Mouse (Mus musculus) stomach, postnatal 0 days (tissue): ENCODE data around the gene 1700113H08Rik. TPM values are rescaled to one million over a fixed set of nuclear protein-coding genes. Genes with fewer than 3 reads are reported as not detected.

Experiments used
- ATAC-seq: fragments of 200-750 bp; cut with Nextera tagmentation; 2 replicates; pipeline ENCODE4 v1.8.0; 2017; ENCODE audit not compliant: low FRiP score, low TSS enrichment
- DNase-seq: peaks from one replicate; pipeline ENCODE4 v3.0.0-alpha.2; 2016; ENCODE audit warnings: low spot score
- H3K27ac ChIP-seq: fragments of 300-500 bp; sonication (generic); replicated peaks from 2 replicates; pipeline ENCODE4 v1.5.1; 2014; ENCODE audit warnings: mild to moderate bottlenecking, control low read depth
- H3K27me3 ChIP-seq: fragments of 300-500 bp; sonication (generic); 2 replicates; pipeline ENCODE4 v1.6.1; 2014; ENCODE audit warnings: low read length; ENCODE audit not compliant: control insufficient read depth, insufficient read depth
- H3K36me3 ChIP-seq: fragments of 300-500 bp; sonication (generic); 2 replicates; pipeline ENCODE4 v1.6.1; 2014; ENCODE audit warnings: low read length, mixed read lengths; ENCODE audit not compliant: control insufficient read depth, insufficient read depth
- H3K4me1 ChIP-seq: fragments of 300-500 bp; sonication (generic); replicated peaks from 2 replicates; pipeline ENCODE4 v1.6.1; 2014; ENCODE audit warnings: antibody characterized with exemption; ENCODE audit not compliant: control insufficient read depth, insufficient read depth
- H3K4me2 ChIP-seq: fragments of 300-500 bp; sonication (generic); replicated peaks from 2 replicates; pipeline ENCODE4 v1.6.1; 2014; ENCODE audit warnings: low read depth, mild to moderate bottlenecking, control low read depth, moderate library complexity
- H3K4me3 ChIP-seq: fragments of 300-500 bp; sonication (generic); 2 replicates; pipeline ENCODE4 v1.5.1; 2014; ENCODE audit warnings: low read depth, low read length, control low read depth
- H3K9ac ChIP-seq: fragments of 300-500 bp; sonication (generic); 2 replicates; pipeline ENCODE4 v1.6.1; 2014; ENCODE audit warnings: mild to moderate bottlenecking, low read length, control low read depth, mixed read lengths
- H3K9me3 ChIP-seq: fragments of 300-500 bp; sonication (generic); 2 replicates; pipeline ENCODE4 v1.6.1; 2016; ENCODE audit warnings: low read length; ENCODE audit not compliant: control insufficient read depth
- CTCF ChIP-seq: IDR thresholded peaks from 2 replicates; pipeline ENCODE4 v1.5.1; 2016; ENCODE audit warnings: antibody characterized with exemption, low read depth, mild to moderate bottlenecking, moderate library complexity
- EP300 ChIP-seq: optimal IDR thresholded peaks from 2 replicates; pipeline ENCODE3; 2016; ENCODE audit warnings: antibody characterized with exemption
- WGBS: fragments of 180-500 bp; shearing (Covaris S2); extraction: QIAGEN DNeasy Blood & Tissue Kit; methylation state at CpG from one replicate; pipeline ENCODE4 v1.1.7; 2014; 5-methylcytosine and 5-hydroxymethylcytosine counted together
- polyA plus RNA-seq: library from polyadenylated mRNA; unstranded; fragments of >200 nt; fragmentation: Nextera tagmentation; extraction: Ambion mirVana; gene quantifications from 2 replicates; pipeline ENCODE4 v1.2.1, GENCODE M21; 2015

Gene 1700113H08Rik
- polyA plus RNA-seq, 1 experiment from 2014 or later: not detected

DNA sequence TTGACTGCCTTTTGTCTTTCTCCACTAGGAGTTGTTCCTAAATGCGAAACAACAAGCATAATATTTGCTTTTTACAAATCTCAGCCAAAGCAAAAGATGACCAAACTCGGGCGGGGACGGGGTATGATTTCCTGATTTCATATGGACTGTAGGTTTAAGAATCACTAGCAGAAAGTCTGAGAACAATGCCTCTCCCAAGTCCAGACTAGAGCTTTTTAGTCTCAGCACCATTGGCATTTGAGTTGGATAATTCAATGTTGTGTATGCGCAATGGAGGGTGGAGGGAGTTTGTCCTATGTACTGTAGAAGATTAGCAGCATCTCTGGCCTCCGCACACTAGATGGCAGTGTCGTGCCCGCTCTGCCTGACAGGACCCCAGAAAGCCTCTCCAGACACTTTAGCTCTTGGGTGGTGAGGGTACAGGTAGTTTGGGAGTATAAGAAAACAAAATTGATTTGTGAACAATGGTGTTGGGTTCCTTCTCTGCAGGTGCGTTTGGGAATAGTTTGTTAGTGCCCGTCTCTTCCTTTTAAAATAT lies 10.8 kb upstream of the 1700113H08Rik start:
- no peak for ATAC-seq
- DNase-seq: no peak
- peak; percentile 40 for TF ChIP-seq CTCF
- no peak for TF ChIP-seq EP300

DNA sequence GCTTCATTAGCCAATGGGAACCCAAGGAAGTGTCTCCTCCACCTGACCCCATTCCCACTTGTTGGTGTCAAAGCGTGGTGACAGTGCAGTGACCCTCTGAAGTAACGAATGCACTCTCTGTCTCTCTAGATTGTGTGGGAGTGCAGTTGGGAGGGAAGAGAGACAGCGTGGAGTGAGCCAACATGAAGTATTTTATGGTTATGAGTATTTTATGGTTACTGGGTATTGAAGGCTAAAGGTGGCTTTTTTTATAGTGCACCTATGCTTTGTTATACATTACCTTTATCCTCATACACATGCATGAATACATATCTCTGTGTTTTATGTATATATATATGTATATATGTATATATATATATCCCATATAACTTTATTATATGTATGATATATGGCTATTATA lies 8.7 kb upstream of the 1700113H08Rik start:
- ATAC-seq (no peak), DNase-seq (no peak)
- TF ChIP-seq CTCF: no peak
- no peak for TF ChIP-seq EP300
- Histone ChIP-seq H3K9ac (no peak overlapping the region), H3K4me1 (no peaks in the 10 kb centered on the region), H3K4me2 (no peak overlapping the region), H3K9me3 (no peaks in the 10 kb centered on the region), H3K27me3 (no peaks in the 10 kb centered on the region), H3K27ac (no peak overlapping the region), H3K36me3 (no peaks in the 10 kb centered on the region), H3K4me3 (no peak overlapping the region)
- 73% methylated on average over 3 of the region's 3 CpGs for WGBS

More for the DNA sequence above, 10.8 kb upstream of the 1700113H08Rik start:
- Histone ChIP-seq H3K9me3 (no peaks in the 10 kb centered on the region), H3K27ac (no peak overlapping the region), H3K27me3 (no peaks in the 10 kb centered on the region), H3K9ac (no peak overlapping the region), H3K4me3 (no peak overlapping the region), H3K4me2 (no peak overlapping the region), H3K36me3 (no peaks in the 10 kb centered on the region), H3K4me1 (no peaks in the 10 kb centered on the region)
- WGBS: 80% methylated on average over 10 of the region's 10 CpGs

DNA sequence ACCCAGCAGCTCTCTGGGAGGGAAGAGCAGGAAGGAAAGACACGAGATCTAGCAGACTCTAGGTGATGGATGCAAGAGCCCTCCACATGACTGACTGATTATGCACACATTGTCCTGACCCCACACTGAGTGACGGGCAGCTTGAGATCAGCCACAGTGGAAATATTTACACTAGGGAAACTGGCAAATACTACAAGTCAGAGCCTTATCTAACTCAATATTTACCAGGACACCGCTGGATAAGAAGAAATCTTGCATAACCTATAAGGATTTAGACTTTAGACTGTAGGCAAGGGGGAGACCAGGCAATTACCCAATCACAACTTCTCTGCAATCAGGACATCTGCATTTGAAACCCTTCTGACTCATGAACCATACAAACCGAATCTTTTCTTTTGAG lies 6.1 kb upstream of the 1700113H08Rik start:
- H3K27ac ChIP-seq: no peak overlapping the region
- H3K4me3 ChIP-seq: no peak overlapping the region
- peak; percentile 38 for DNase-seq
- no peaks in the 10 kb centered on the region for H3K36me3 ChIP-seq
- H3K4me1 ChIP-seq: no peaks in the 10 kb centered on the region
- no peaks in the 10 kb centered on the region for H3K27me3 ChIP-seq
- no peaks in the 10 kb centered on the region for H3K9me3 ChIP-seq
- no peak overlapping the region for H3K4me2 ChIP-seq
- TF ChIP-seq CTCF: no peak
- TF ChIP-seq EP300: no peak
- 24% methylated on average over 4 of the region's 4 CpGs for WGBS
- no peak overlapping the region for H3K9ac ChIP-seq
- peak; percentile 95 for ATAC-seq

DNA sequence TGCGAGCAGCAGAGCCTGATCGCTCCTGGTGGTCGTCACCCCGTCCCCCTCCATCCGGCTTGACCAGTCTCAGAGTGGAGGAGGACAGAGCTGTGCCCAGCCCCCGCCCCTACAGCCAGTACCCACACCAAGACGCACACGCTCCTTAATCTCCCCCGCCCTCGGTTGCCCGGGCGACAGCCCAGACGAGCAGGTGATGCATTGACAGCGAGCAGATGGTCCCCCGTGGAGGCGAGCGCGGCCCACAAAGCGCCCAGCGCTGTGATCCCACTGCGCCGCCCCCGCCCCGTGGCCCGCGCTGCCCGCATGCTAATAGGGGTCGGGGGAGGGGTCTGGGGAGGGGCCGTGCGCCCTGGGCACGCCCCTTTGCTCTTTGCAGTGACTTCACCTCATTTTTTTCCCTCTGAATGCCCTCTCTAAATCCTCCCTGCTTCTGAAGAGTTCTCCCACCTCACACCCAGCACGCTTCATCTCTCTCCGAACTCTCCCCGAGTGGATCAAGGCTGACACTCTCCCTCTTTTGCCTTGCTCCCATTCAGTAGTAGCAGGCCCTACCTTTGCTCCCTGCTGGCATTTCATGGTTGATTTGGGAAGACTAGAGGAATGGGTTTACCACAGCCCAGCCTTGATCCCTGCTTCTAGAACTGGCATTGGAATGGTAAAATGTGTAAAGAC lies 543 bp downstream of the 1700113H08Rik start:
- Histone ChIP-seq H3K9ac (peak overlapping the region; percentile 27; the same call in 1 of the 2 replicates), H3K4me1 (no peaks in the 10 kb centered on the region), H3K9me3 (no peaks in the 10 kb centered on the region), H3K4me3 (peak overlapping the region; percentile 38), H3K36me3 (no peaks in the 10 kb centered on the region), H3K4me2 (peak overlapping the region; percentile 55), H3K27ac (no peak overlapping the region), H3K27me3 (no peaks in the 10 kb centered on the region)
- DNase-seq (peak; percentile 33), ATAC-seq (peak; percentile 35; the same call in 1 of the 2 replicates)
- TF ChIP-seq CTCF: no peak
- no peak for TF ChIP-seq EP300
- WGBS: 0% methylated on average over 22 of the region's 34 CpGs

DNA sequence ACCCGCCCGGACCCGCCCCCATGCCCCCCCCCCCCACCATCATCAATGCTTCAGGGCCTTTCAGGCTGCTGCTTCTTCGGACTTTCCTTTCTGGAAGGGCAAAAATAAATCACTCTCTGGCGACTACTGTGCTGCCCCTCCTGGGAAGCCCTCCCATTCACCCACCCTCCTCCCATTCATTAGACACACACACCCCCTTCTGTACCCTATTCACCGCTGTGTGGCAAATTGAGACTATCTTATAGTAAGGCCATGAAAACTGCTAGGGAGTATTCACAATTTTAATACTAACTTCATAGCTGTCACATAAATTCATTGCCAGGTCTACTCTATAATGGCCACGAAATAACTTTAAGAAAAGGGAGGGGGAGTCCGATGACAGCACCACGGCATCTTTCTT lies 1.1 kb downstream of the 1700113H08Rik start:
- ATAC-seq (no peak), DNase-seq (no peak)
- H3K4me2 ChIP-seq: peak overlapping the region; percentile 55; the same call in 1 of the 2 replicates
- H3K27ac ChIP-seq: no peak overlapping the region
- no peak overlapping the region for H3K9ac ChIP-seq
- H3K4me3 ChIP-seq: no peak overlapping the region
- no peaks in the 10 kb centered on the region for H3K9me3 ChIP-seq
- no peaks in the 10 kb centered on the region for H3K27me3 ChIP-seq
- H3K36me3 ChIP-seq: no peaks in the 10 kb centered on the region
- TF ChIP-seq CTCF: no peak
- TF ChIP-seq EP300: no peak
- H3K4me1 ChIP-seq: no peaks in the 10 kb centered on the region
- 31% methylated on average over 9 of the region's 9 CpGs for WGBS

DNA sequence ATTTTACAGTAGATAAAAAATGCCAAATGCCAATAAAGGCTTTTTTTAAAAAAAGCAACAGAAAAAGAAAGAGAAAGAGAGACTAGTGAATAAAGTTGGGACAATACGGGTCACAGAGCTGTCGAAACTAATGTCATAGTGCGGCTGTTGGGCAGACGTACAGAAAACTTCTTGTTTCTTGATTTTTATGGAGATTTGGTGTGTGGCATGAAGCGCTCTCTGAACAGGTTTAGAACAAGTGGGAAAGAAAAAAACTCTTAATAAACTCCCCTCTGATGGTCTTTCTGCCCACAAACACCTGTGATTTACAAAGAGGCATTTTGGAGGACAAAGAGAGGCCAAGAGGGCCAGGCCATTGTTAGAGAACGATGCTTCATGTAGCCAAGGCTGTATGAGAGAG lies 1.6 kb downstream of the 1700113H08Rik start:
- Histone ChIP-seq H3K27ac (no peak overlapping the region), H3K9ac (no peak overlapping the region), H3K27me3 (no peaks in the 10 kb centered on the region), H3K4me1 (no peaks in the 10 kb centered on the region), H3K9me3 (no peaks in the 10 kb centered on the region), H3K4me2 (no peak overlapping the region), H3K4me3 (no peak overlapping the region), H3K36me3 (no peaks in the 10 kb centered on the region)
- no peak for DNase-seq
- no peak for ATAC-seq
- TF ChIP-seq CTCF: no peak
- TF ChIP-seq EP300: no peak
- WGBS: 81% methylated on average over 6 of the region's 6 CpGs
